Mouse (Mus musculus) heart, adult 10 weeks (tissue): ENCODE data around the gene Naalad2. TPM values are rescaled to one million over a fixed set of nuclear protein-coding genes. Genes with fewer than 3 reads are reported as not detected.

ENCODE experiments used
- polyA plus RNA-seq: library from polyadenylated mRNA; stranded (reverse); fragments of 350-450 nt; fragmentation: Illumina TruSeq; extraction: RNeasy Lipid Tissue Mini Kit (QIAGEN cat#74804); gene quantifications from one replicate; pipeline ENCODE4 v1.2.3, GENCODE M21; 2014; ENCODE audit warnings: low read depth, low replicate concordance

The Naalad2 gene
- polyA plus RNA-seq: 10.5 TPM

DNA sequence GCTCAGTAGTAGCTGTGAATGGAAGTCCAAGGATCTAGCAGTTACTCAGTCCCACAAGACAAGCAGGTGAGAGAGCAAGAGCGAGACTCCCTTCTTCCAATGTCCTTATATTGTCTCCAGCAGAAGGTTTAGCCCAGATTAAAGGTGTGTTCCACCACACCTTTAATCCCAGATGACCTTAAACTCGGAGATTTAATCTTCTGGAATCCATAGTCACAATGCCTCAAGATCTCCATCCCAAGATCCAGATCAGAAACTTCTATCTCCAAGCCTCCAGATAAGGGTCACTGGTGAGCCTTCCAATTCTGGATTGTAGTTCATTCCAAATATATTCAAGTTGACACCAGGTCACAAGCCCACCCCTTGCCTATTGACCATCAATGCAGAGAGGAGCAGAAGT, at the start of gene Naalad2:
TSS of gene Naalad2 (minus strand) at position 101 of the 400 bp plus-strand sequence.

DNA sequence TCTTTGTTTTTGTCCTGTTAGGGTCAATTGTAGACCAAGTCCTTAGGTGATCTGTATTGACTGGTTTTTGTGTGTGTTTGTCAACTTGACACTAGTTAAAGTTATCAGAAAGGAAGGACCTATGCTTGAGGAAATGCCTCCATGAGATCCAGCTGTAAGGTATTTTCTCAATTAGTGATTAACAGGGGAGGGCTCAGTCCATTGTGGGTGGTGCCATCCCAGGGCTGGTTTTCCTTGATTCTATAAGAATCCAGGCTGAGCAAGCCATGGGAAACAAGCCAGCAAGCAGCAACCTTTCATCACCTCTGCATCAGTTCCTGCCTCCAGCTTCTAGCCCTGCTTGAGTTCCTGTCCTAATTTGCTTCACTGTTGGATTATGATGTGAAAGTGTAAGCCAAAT, 27.6 kb upstream of the Naalad2 start, which contains the start of gene Mbd3l2:
TSS of gene Mbd3l2 (plus strand) at position 301 of the 400 bp plus-strand sequence.

DNA sequence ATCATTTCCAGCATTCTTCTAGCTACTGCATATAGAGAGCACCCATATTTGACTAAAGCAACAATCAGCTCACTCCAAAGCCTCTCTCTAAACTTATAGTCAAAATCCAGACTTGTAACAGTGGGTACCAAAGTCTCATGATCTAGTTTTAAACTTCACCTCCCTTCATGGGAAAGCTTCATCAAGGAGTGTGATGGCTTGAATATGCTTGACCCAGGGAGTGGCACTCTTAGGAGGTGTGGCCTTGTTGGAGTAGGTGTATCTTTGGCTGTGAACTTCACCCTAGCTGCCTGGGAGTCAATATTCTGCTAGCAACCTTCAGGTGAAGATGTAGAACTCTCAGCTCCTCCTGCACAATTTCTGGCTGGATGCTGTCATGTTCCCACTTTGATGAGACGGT, 1.3 kb upstream of the Naalad2 start, which contains the start of gene Ubtfl1:
TSS of gene Ubtfl1 (plus strand) at position 301 of the 400 bp plus-strand sequence.

DNA sequence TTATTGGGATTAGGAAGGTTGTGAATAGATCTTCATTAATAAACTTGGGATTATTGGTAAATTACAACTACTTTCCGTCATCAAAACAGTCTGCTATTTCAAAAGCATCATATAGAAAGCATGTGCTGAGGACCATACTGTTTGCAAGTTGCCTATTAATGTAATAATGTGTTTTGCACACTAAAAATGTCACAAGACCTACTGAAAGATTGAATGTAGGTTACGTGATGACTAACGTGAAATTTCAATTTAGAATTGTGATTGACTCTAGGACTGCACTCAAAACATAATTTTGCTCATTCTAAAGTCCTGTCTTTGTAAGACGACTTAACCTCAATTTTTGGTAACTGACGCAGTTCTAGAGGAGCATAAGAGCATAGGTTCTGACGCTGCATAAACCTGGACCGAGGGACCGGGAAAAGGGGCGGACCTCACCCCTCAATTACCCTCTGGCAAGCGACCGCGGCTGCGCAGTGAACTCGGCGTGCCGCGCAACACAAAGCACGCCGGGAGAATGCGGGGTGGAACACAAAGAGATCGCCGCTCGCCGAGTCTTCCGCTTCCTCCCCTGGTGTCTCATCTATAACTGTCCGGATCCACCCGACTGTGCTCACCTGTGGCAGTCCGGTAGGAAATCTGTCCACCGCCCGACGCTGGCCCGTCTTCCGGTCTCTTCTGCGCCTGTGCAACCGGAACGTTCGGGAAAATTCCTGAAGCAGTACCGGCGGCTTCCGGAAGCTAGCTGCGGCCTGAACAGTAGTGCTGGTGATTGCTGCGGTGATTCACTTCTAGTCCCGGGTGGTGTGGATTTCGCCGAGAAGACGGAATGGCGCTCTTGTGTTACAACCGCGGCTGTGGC, 111.0 kb downstream of the Naalad2 start, which contains the start of gene Chordc1:
TSS of gene Chordc1 (plus strand) at position 555 of the 859 bp plus-strand sequence.

Other genes with a start within 250 kb of the Naalad2 start
- 38.4 TPM for gene Chordc1, start 110.9 kb downstream of the Naalad2 start, polyA plus RNA-seq
- gene Ubtfl1, start 1.4 kb upstream of the Naalad2 start, polyA plus RNA-seq: not detected
- gene Mbd3l2, start 27.7 kb upstream of the Naalad2 start, polyA plus RNA-seq: not detected
- 0.97 TPM for gene Zfp558, start 75.3 kb upstream of the Naalad2 start, polyA plus RNA-seq
- gene Mbd3l1, start 75.4 kb upstream of the Naalad2 start, polyA plus RNA-seq: not detected